8 mouse cellular contexts compared by ENCODE assay signal in genomic region chr10:71291801-71292200, GRCm38 (mm10). TPM values are rescaled to one million over a fixed set of nuclear protein-coding genes. Genes with fewer than 3 reads are reported as not detected.
DNase-seq lines count a peak whose midpoint lies in the region; ATAC-seq and TF ChIP-seq lines count a peak whose summit lies in the region.

No protein-coding gene starts in this region.

- no peak for DNase-seq in heart, postnatal 36 days
- peak; percentile 33 for DNase-seq in thymus, postnatal 0 days (ENCODE audit: low spot score)
- no peak for DNase-seq in thymus, adult 18-20 months
- DNase-seq in liver, embryonic 14.5 days (ENCODE audit: low read depth in 3 of 3, low spot score in 3 of 3): no peak
- DNase-seq in thymus, postnatal 25 days: peak; percentile 20
- DNase-seq in right cerebral cortex, postnatal 14 days: no peak

- 16% methylated on average over 4 of the region's 4 CpGs for WGBS in heart, embryonic 13.5 days
- 3% methylated on average over 4 of the region's 4 CpGs for WGBS in liver, embryonic 14.5 days (ENCODE audit: insufficient replicate concordance)

- peaks cover 14% of the 10 kb centered on the region for H3K4me1 ChIP-seq in heart, embryonic 13.5 days
- H3K4me1 ChIP-seq in liver, embryonic 14.5 days (replicated peaks; ENCODE audit: control insufficient read depth in 2 of 2, insufficient read depth in 2 of 2, low read length in 1 of 2): peaks cover 0 to 10% of the 10 kb centered on the region in 2 experiments; a peak in 1 of 4 replicates

- H3K27me3 ChIP-seq in heart, embryonic 13.5 days (replicated peaks): peaks cover under 1% of the 10 kb centered on the region; the same call in 1 of the 2 replicates
- no peaks in the 10 kb centered on the region for H3K27me3 ChIP-seq in liver, embryonic 14.5 days (ENCODE audit: control insufficient read depth, insufficient read depth, low read length)

- peak overlapping the region; percentile 41 for H3K4me2 ChIP-seq in heart, embryonic 13.5 days
- peak overlapping the region; percentile 3; the same call in 1 of the 2 replicates for H3K4me2 ChIP-seq in liver, embryonic 14.5 days (ENCODE audit: low read depth)

- no peak for ATAC-seq in heart, embryonic 13.5 days (ENCODE audit: extremely low read depth, insufficient number of reproducible peaks, low FRiP score, low TSS enrichment)
- no peak for ATAC-seq in liver, embryonic 14.5 days (ENCODE audit: insufficient read depth)
- ATAC-seq in cerebellum, adult (ENCODE audit: insufficient number of reproducible peaks, low FRiP score, low TSS enrichment): no peak

- H3K27ac ChIP-seq in heart, embryonic 13.5 days (replicated peaks): no peak overlapping the region
- H3K27ac ChIP-seq in liver, embryonic 14.5 days: no peak overlapping the region

- H3K9ac ChIP-seq in heart, embryonic 13.5 days: no peak overlapping the region
- H3K9ac ChIP-seq in liver, embryonic 14.5 days (replicated peaks): no peak overlapping the region

- TF ChIP-seq EP300 in liver, embryonic 14.5 days (IDR thresholded peaks at IDR 0.05; ENCODE audit: low read depth): no peak

- H3K36me3 ChIP-seq in heart, embryonic 13.5 days: no peaks in the 10 kb centered on the region
- H3K36me3 ChIP-seq in liver, embryonic 14.5 days (replicated peaks; ENCODE audit: control insufficient read depth, insufficient read depth, low read depth): no peaks in the 10 kb centered on the region

- 0 out of 2 replicates have a peak overlapping the region, but pooled peaks have one; percentile 17 for H3K4me3 ChIP-seq in heart, embryonic 13.5 days
- H3K4me3 ChIP-seq in liver, embryonic 14.5 days (ENCODE audit: insufficient read depth in 1 of 2, low read depth in 2 of 2, low read length in 2 of 2): no peak overlapping the region

- no peaks in the 10 kb centered on the region for H3K9me3 ChIP-seq in heart, embryonic 13.5 days
- H3K9me3 ChIP-seq in liver, embryonic 14.5 days (ENCODE audit: control insufficient read depth, low read length): no peaks in the 10 kb centered on the region

- intact Hi-C loops in heart, postnatal 36 days (cut with DNase I): no loop called here

- TF ChIP-seq CTCF in liver, embryonic 14.5 days (IDR thresholded peaks at IDR 0.05; ENCODE audit: low read depth): no peak

RNA-seq across cellular contexts. Expression of gene Ube2d1, which starts 6.7 kb away (rescaled TPM):
- polyA plus RNA-seq in heart, embryonic 13.5 days (2015; fragmentation: Nextera tagmentation; extraction: Ambion mirVana): 54.0 and 56.2 TPM in 2 replicates
- 10 to 100 TPM; 48.0 to 50.6 TPM for total RNA-seq in heart, postnatal 36 days (2021)
- 36.9 and 44.3 TPM in 2 replicates for polyA plus RNA-seq in thymus, postnatal 0 days (2015; fragmentation: Nextera tagmentation; extraction: Ambion mirVana)
- 6.9 and 7.3 TPM in 2 replicates for polyA plus RNA-seq in liver, embryonic 14.5 days (2012; rRNA removed)
- 6.8 and 7.0 TPM in 2 replicates for polyA plus RNA-seq in liver, embryonic 14.5 days (2014; fragmentation: Nextera tagmentation; extraction: Ambion mirVana)

RNA-seq across cellular contexts. Expression of gene Cisd1, which starts 53.0 kb away (rescaled TPM):
- polyA plus RNA-seq in heart, embryonic 13.5 days (2015; fragmentation: Nextera tagmentation; extraction: Ambion mirVana): 162 and 186 TPM in 2 replicates
- total RNA-seq in heart, postnatal 36 days (2021): 100 to 1,000 TPM; 313 to 328 TPM
- 143 and 149 TPM in 2 replicates for polyA plus RNA-seq in thymus, postnatal 0 days (2015; fragmentation: Nextera tagmentation; extraction: Ambion mirVana)
- polyA plus RNA-seq in liver, embryonic 14.5 days (2012; rRNA removed): 17.3 and 29.9 TPM in 2 replicates
- 78.2 and 80.2 TPM in 2 replicates for polyA plus RNA-seq in liver, embryonic 14.5 days (2014; fragmentation: Nextera tagmentation; extraction: Ambion mirVana)

RNA-seq across cellular contexts. Expression of gene Tfam, which starts 53.7 kb away (rescaled TPM):
- 42.3 and 47.6 TPM in 2 replicates for polyA plus RNA-seq in heart, embryonic 13.5 days (2015; fragmentation: Nextera tagmentation; extraction: Ambion mirVana)
- total RNA-seq in heart, postnatal 36 days (2021): 10 to 100 TPM; 59.6 to 70.2 TPM
- 110 and 116 TPM in 2 replicates for polyA plus RNA-seq in thymus, postnatal 0 days (2015; fragmentation: Nextera tagmentation; extraction: Ambion mirVana)
- polyA plus RNA-seq in liver, embryonic 14.5 days (2012; rRNA removed): 7.2 and 14.4 TPM in 2 replicates
- polyA plus RNA-seq in liver, embryonic 14.5 days (2014; fragmentation: Nextera tagmentation; extraction: Ambion mirVana): 31.1 and 33.2 TPM in 2 replicates

RNA-seq across cellular contexts. Expression of gene Ipmk, which starts 55.8 kb away (rescaled TPM):
- polyA plus RNA-seq in heart, embryonic 13.5 days (2015; fragmentation: Nextera tagmentation; extraction: Ambion mirVana): 5.6 and 6.2 TPM in 2 replicates
- total RNA-seq in heart, postnatal 36 days (2021): 10 to 100 TPM; 14.3 to 15.5 TPM
- polyA plus RNA-seq in thymus, postnatal 0 days (2015; fragmentation: Nextera tagmentation; extraction: Ambion mirVana): 9.9 and 10.7 TPM in 2 replicates
- 3.0 and 5.1 TPM in 2 replicates for polyA plus RNA-seq in liver, embryonic 14.5 days (2012; rRNA removed)
- polyA plus RNA-seq in liver, embryonic 14.5 days (2014; fragmentation: Nextera tagmentation; extraction: Ambion mirVana): 7.9 and 9.5 TPM in 2 replicates

Comparison
In these comparisons a context has a peak if more than half of its experiments do, and no peak if none do; other contexts are left out.
1. DNase-seq: peak in thymus, postnatal 0 days (single experiment) and thymus, postnatal 25 days (single experiment); none in heart, postnatal 36 days (0 of 2), thymus, adult 18-20 months (0 of 2), liver, embryonic 14.5 days (0 of 3) and right cerebral cortex, postnatal 14 days (single experiment).